Mouse (Mus musculus): ENCODE results near the gene Hmga2.

GRCm38 (mm10) chr10:120478164-120478563 lies 1.9 kb upstream of the Hmga2 start:
- TF ChIP-seq CTCF (IDR thresholded peaks at IDR 0.05): no peak
- no peak for TF ChIP-seq EP300 (IDR thresholded peaks at IDR 0.05)
